Mouse (Mus musculus) heart, postnatal 0 days (tissue): ENCODE results near the gene Gdf10.

ENCODE experiments used
- CTCF ChIP-seq: IDR thresholded peaks from 2 replicates; pipeline ENCODE4 v1.5.1; 2016; ENCODE audit warnings: antibody characterized with exemption, control low read depth, low read depth
- EP300 ChIP-seq: IDR thresholded peaks from 2 replicates; pipeline ENCODE4 v1.6.1; 2016; ENCODE audit warnings: antibody characterized with exemption, low read depth

- no peak for TF ChIP-seq CTCF
- TF ChIP-seq EP300, result no peak
Measured at GRCm38 (mm10) chr14:33940739-33941138, 17.4 kb downstream of the Gdf10 start, which contains the start of gene Gdf2.
